Mouse (Mus musculus) small intestine, adult 2 months (tissue): Measurements from ENCODE around the gene Ebf1.
"Not testable (repeated sequence)": the region's sequence is repeated elsewhere in the genome, so short reads cannot be mapped to it uniquely, and the experiment has no call there.

Source experiments
- CTCF ChIP-seq: fragments of 200-500 bp; IDR thresholded peaks from 2 replicates; pipeline ENCODE4 v1.5.1; 2012; ENCODE audit warnings: low read depth, mild to moderate bottlenecking, control low read depth, inconsistent platforms, low read length, moderate library complexity, mixed read lengths; ENCODE audit not compliant: insufficient replicate concordance, insufficient read length; ENCODE audit errors: extremely low read depth
- POLR2A ChIP-seq: fragments of 200-500 bp; IDR thresholded peaks from 2 replicates; pipeline ENCODE4 v1.6.1; 2012; ENCODE audit warnings: low read depth, mild to moderate bottlenecking, control low read depth, inconsistent platforms, low read length, moderate library complexity

- TF ChIP-seq CTCF, POLR2A: not testable (repeated sequence)
Measured at GRCm38 (mm10) chr11:44570336-44570735, 46.8 kb upstream of the Ebf1 start.
